Mouse (Mus musculus) kidney, embryonic 16.5 days (tissue): ENCODE measurements around the gene Pi4ka. TPM values are rescaled to one million over a fixed set of nuclear protein-coding genes. Genes with fewer than 3 reads are reported as not detected.

Experiments used
- ATAC-seq: fragments of 200-750 bp; cut with Nextera tagmentation; 2 replicates; pipeline ENCODE4 v1.8.0; 2017; ENCODE audit warnings: moderate TSS enrichment; ENCODE audit not compliant: low FRiP score, low TSS enrichment
- H3K27ac ChIP-seq: fragments of 300-500 bp; sonication (generic); 2 replicates; pipeline ENCODE4 v1.5.1; 2014; ENCODE audit warnings: low read length
- H3K27me3 ChIP-seq: fragments of 300-500 bp; sonication (generic); 2 replicates; pipeline ENCODE4 v1.6.1; 2014; ENCODE audit warnings: low read length, control low read depth, mixed read lengths; ENCODE audit not compliant: insufficient read depth
- H3K36me3 ChIP-seq: fragments of 300-500 bp; sonication (generic); 2 replicates; pipeline ENCODE4 v1.6.1; 2014; ENCODE audit warnings: low read length, control low read depth, mixed read lengths; ENCODE audit not compliant: insufficient read depth
- H3K4me1 ChIP-seq: fragments of 300-500 bp; sonication (generic); 2 replicates; pipeline ENCODE4 v1.6.1; 2014; ENCODE audit warnings: low read length, control low read depth, mixed read lengths; ENCODE audit not compliant: insufficient read depth
- H3K4me2 ChIP-seq: fragments of 300-500 bp; sonication (generic); replicated peaks from 2 replicates; pipeline ENCODE4 v1.6.1; 2014; ENCODE audit warnings: low read depth, low read length
- H3K4me3 ChIP-seq: fragments of 300-500 bp; sonication (generic); 2 replicates; pipeline ENCODE4 v1.5.1; 2014; ENCODE audit warnings: mild to moderate bottlenecking, low read length
- H3K9ac ChIP-seq: fragments of 300-500 bp; sonication (generic); replicated peaks from 2 replicates; pipeline ENCODE4 v1.6.1; 2014; ENCODE audit warnings: low read length
- H3K9me3 ChIP-seq: fragments of 300-500 bp; sonication (generic); 2 replicates; pipeline ENCODE4 v1.6.1; 2016; ENCODE audit warnings: low read length, control low read depth
- WGBS: fragments of 180-500 bp; shearing (Covaris S2); extraction: QIAGEN DNeasy Blood & Tissue Kit; methylation state at CpG from one replicate; pipeline ENCODE4 v1.1.7; 2014; 5-methylcytosine and 5-hydroxymethylcytosine counted together
- polyA plus RNA-seq: library from polyadenylated mRNA; unstranded; fragments of >200 nt; fragmentation: Nextera tagmentation; extraction: Ambion mirVana; gene quantifications from 2 replicates; pipeline ENCODE4 v1.2.1, GENCODE M21; 2015

The Pi4ka gene
- polyA plus RNA-seq, 1 experiment from 2014 or later: 39.1 TPM

DNA sequence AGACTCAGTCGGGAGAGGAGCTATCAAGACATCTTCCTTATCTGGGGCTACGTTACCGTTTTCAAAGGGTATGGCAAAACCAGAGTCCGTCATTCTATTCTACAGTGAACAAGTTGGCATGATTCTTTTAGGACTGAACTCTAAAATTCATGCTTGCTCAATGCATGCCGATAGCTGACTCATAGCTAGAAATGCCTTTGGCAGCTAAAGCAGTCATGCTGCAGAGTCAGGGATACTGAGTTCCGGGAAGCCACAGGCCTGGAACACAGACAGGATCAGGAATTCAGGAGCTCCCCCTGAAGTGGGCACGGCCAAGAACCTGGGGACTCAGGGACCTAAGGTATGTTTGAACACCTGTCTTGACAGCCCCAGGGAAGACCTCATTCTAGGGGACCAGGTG is 89.6 kb downstream of the Pi4ka start:
- H3K27me3 ChIP-seq: no peaks in the 10 kb centered on the region
- no peak for ATAC-seq
- H3K4me1 ChIP-seq: no peaks in the 10 kb centered on the region
- H3K4me2 ChIP-seq: no peak overlapping the region
- 96% methylated on average over 7 of the region's 7 CpGs for WGBS
- H3K27ac ChIP-seq: no peak overlapping the region
- H3K36me3 ChIP-seq: peaks cover 39% of the 10 kb centered on the region
- no peak overlapping the region for H3K9ac ChIP-seq
- no peak overlapping the region for H3K4me3 ChIP-seq
- no peaks in the 10 kb centered on the region for H3K9me3 ChIP-seq

DNA sequence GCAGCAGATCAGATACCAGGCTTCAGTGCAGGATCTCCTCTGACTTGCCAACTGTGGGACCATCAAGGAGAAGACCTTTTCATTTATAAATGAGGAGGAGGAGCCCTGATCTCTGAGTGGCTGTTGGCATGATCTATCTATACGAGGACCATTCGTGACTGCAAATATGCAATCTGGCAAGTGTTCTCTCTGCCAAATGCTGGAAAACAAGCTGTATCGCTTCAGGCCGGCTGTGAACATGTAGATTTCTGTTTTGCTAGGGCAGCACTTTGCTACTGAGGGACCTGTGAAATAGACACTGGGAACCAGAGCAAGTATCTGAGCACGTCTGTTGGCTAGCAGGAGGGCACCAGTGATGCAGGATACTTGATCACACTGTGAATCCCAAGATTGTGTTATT is 93.6 kb downstream of the Pi4ka start:
- no peaks in the 10 kb centered on the region for H3K4me1 ChIP-seq
- no peaks in the 10 kb centered on the region for H3K27me3 ChIP-seq
- no peaks in the 10 kb centered on the region for H3K9me3 ChIP-seq
- H3K9ac ChIP-seq: no peak overlapping the region
- H3K4me3 ChIP-seq: no peak overlapping the region
- H3K27ac ChIP-seq: no peak overlapping the region
- no peak overlapping the region for H3K4me2 ChIP-seq
- WGBS: 97% methylated on average over 5 of the region's 5 CpGs
- no peak for ATAC-seq
- H3K36me3 ChIP-seq: peaks cover 48% of the 10 kb centered on the region

DNA sequence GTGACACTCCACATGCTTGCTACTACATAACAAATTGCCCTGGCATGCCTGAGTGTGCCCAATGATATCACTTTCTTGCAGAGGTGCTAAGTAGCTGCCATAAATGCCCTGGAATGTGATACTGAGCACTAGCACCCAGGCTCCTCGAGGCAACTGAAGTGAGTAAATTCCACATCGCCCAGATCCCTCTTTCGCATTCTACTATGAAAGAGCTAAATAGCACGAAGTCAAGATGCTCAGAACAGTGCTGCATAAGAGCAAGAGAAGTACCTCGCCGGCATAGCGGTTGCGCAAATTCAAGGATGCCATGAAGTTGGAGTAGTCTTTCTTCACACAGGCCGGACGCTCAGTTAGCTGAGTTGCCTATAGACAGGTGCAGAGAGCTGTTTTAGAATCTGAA is 97.1 kb downstream of the Pi4ka start:
- 85% methylated on average over 10 of the region's 10 CpGs for WGBS
- Histone ChIP-seq H3K36me3 (peaks cover 36% of the 10 kb centered on the region), H3K27me3 (no peaks in the 10 kb centered on the region), H3K9ac (no peak overlapping the region), H3K4me3 (no peak overlapping the region), H3K4me2 (no peak overlapping the region), H3K27ac (no peak overlapping the region), H3K9me3 (no peaks in the 10 kb centered on the region), H3K4me1 (no peaks in the 10 kb centered on the region)
- no peak for ATAC-seq

DNA sequence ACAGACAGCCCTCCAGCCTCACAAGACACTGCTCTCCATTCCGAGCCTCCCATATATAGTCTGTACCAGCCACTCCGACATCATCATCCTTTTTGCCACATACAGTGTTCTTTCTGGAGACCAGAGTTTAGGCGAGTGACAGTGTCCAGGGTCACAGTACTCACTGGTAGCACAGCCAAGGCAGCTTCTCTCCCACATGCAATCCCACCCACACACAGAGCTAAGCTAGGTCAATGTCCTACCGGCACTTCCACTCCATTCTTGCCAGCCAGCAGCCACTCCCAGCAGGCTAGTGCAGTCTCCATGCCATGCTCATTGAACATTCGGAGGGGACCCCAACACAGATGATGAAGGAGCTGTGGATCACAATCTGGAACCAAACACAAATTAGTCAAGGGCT is 98.7 kb downstream of the Pi4ka start:
- 89% methylated on average over 5 of the region's 5 CpGs for WGBS
- Histone ChIP-seq H3K4me1 (no peaks in the 10 kb centered on the region), H3K4me3 (no peak overlapping the region), H3K36me3 (peaks cover 35% of the 10 kb centered on the region), H3K9ac (no peak overlapping the region), H3K27me3 (no peaks in the 10 kb centered on the region), H3K9me3 (no peaks in the 10 kb centered on the region), H3K27ac (no peak overlapping the region), H3K4me2 (no peak overlapping the region)
- ATAC-seq: no peak

DNA sequence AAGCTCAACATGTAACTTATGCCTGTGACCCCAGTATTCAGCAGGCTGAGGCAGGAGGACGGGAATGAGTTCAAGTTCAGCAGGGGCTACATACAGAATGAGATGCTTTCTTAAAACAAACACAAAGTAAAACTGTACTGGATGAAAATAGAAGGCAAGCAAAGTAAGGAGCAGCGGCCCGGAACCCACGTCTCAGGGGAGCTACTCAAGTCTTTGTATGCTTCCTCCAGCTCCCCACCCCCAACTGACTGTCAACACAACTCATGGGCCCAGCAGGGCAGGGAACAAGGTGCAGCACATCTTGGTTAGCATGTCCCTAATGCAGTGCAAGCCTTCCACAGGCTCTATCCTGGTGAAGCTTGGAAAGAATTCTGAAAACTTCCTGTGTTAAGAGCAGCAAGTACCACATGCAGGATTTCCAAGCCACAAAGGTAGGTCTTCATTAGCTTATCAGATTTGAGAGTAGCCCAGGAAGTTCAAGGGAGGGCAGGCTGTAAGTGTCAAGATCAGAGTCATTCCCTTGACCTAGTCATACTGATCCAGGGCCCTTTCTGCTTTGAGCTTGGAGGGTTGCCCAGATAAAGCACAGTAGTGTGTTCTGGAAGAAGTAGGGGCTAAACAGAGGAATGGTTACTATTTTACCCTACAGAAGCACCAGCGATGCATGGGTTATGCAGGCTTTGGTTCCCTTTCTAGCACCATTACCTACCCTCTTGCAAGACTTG is 102.4 kb downstream of the Pi4ka start:
- no peaks in the 10 kb centered on the region for H3K4me1 ChIP-seq
- 69% methylated on average over 5 of the region's 5 CpGs for WGBS
- H3K4me3 ChIP-seq: no peak overlapping the region
- H3K4me2 ChIP-seq: no peak overlapping the region
- H3K9ac ChIP-seq: no peak overlapping the region
- no peaks in the 10 kb centered on the region for H3K9me3 ChIP-seq
- no peaks in the 10 kb centered on the region for H3K27me3 ChIP-seq
- H3K36me3 ChIP-seq: peaks cover 39% of the 10 kb centered on the region
- H3K27ac ChIP-seq: no peak overlapping the region
- no peak for ATAC-seq

DNA sequence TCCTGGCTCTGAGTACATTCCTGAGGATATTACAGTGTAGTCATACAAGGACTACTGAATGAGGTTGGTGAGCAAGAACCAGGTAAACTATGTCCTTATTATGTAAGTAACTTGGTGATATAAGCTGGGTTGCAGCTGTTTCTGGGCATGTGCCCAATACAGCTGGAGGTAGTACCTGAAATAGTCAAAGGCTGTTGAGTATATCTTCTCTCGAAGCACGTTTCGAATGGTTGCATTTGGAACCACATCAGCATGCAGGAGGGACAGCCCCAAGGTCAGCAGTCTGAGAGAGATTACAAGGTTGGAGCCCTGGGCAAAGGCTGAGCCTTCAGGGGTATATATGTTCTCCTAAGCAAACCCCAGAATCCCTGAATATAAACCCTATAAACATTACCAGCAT is 105.3 kb downstream of the Pi4ka start:
- no peak overlapping the region for H3K4me3 ChIP-seq
- no peak for ATAC-seq
- no peaks in the 10 kb centered on the region for H3K4me1 ChIP-seq
- H3K27me3 ChIP-seq: no peaks in the 10 kb centered on the region
- H3K27ac ChIP-seq: no peak overlapping the region
- H3K9me3 ChIP-seq: no peaks in the 10 kb centered on the region
- WGBS: 93% methylated on average over 3 of the region's 3 CpGs
- no peak overlapping the region for H3K4me2 ChIP-seq
- H3K36me3 ChIP-seq: peaks cover 39% of the 10 kb centered on the region
- no peak overlapping the region for H3K9ac ChIP-seq

DNA sequence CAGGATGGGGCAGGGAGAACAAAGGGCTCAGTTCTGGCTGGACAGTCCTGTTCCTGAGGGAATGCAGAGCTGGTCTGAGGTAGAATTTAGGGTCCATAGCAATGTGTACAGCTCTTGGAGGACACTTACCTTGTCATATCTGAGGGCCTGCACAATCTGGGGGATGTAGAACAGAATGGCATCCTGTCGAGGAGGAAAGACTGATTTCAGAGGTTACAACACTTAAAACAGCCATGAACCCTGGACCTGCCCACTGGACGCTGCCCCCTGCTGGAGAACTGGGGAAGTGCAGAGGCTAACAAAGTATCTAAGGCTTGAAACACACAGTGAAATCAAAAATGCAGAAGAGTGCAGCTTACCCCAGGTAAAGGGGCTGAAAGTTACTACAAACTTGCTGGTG is 113.4 kb downstream of the Pi4ka start:
- H3K27ac ChIP-seq: no peak overlapping the region
- WGBS: 2% methylated on average over 2 of the region's 2 CpGs
- peaks cover 40% of the 10 kb centered on the region for H3K36me3 ChIP-seq
- no peaks in the 10 kb centered on the region for H3K9me3 ChIP-seq
- H3K27me3 ChIP-seq: no peaks in the 10 kb centered on the region
- no peak overlapping the region for H3K4me3 ChIP-seq
- ATAC-seq: no peak
- H3K9ac ChIP-seq: no peak overlapping the region
- H3K4me2 ChIP-seq: no peak overlapping the region
- H3K4me1 ChIP-seq: no peaks in the 10 kb centered on the region

DNA sequence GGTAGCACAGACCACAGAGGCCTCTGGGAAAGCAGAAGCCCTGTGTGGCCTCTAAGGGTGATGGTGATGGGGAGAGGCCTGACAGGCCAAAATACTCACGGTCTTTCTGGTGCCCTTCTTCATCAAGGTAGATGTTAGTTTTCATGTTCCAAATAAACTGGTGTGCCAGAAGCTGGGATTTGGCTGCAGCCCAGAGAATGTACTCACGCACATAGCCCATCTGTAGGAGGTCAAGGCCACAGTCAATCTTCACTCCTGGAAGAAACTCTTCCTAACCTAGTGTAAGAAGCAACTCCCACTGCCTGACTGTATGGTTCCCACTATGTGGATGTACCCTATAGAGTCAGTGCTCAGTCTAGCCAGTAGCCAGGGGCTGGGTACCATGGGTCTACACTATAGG is 115.1 kb downstream of the Pi4ka start:
- Histone ChIP-seq H3K9ac (no peak overlapping the region), H3K36me3 (peaks cover 29% of the 10 kb centered on the region), H3K27ac (no peak overlapping the region), H3K9me3 (no peaks in the 10 kb centered on the region), H3K4me3 (no peak overlapping the region), H3K4me2 (no peak overlapping the region), H3K4me1 (no peaks in the 10 kb centered on the region), H3K27me3 (no peaks in the 10 kb centered on the region)
- no peak for ATAC-seq
- 87% methylated on average over 2 of the region's 2 CpGs for WGBS

DNA sequence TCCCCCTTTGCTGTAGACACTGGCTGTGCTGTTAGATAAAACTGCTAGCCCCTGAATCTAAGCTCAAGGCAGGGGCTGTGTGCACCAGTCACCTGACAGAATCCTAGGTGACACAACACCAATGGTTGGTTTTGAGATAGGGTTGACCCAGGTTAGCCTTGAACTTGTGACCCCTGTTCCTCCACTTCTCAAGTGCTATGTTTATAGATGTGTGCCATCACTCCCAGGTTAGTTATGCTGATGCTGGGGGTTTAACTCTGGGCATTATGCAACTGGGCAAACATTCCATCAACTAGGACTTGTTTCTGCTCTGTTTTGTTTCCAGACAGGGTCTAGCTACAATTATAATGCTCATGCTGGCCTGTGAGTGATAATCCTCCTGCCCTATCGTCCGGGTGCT is 119.0 kb downstream of the Pi4ka start:
- no peaks in the 10 kb centered on the region for H3K4me1 ChIP-seq
- WGBS: 88% methylated on average over 2 of the region's 2 CpGs
- ATAC-seq: no peak
- H3K9ac ChIP-seq: no peak overlapping the region
- H3K4me3 ChIP-seq: no peak overlapping the region
- no peak overlapping the region for H3K27ac ChIP-seq
- H3K27me3 ChIP-seq: no peaks in the 10 kb centered on the region
- H3K9me3 ChIP-seq: no peaks in the 10 kb centered on the region
- H3K36me3 ChIP-seq: peaks cover 48% of the 10 kb centered on the region
- H3K4me2 ChIP-seq: no peak overlapping the region

DNA sequence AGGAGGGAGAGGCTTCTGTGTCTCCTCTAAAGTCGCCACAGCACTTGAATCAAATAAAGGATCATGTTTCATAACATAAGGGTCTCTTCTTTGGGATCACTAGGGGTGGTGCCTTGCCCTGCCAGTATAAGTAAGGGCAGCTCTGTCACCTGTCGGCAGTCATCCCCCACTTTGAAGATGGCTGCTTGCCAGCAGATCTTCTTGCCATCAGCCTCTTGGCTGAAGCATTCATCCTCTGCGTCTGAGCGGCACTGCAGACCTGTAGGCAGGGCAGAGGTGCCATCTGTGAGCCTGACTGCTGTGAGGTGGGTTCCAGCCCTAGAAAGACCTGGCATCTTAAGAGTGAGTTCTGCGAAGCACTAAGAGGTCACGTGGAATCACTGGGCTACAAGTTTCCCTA is 123.0 kb downstream of the Pi4ka start:
- Histone ChIP-seq H3K9ac (no peak overlapping the region), H3K36me3 (peaks cover 61% of the 10 kb centered on the region)

More for the DNA sequence above, 123.0 kb downstream of the Pi4ka start:
- no peak overlapping the region for H3K27ac ChIP-seq
- peaks cover 9% of the 10 kb centered on the region for H3K27me3 ChIP-seq
- peaks cover 2% of the 10 kb centered on the region for H3K4me1 ChIP-seq
- no peaks in the 10 kb centered on the region for H3K9me3 ChIP-seq
- WGBS: 82% methylated on average over 6 of the region's 6 CpGs
- no peak overlapping the region for H3K4me2 ChIP-seq
- no peak for ATAC-seq
- H3K4me3 ChIP-seq: no peak overlapping the region
